Mouse (Mus musculus): ENCODE results near the gene Frmd8.

DNA sequence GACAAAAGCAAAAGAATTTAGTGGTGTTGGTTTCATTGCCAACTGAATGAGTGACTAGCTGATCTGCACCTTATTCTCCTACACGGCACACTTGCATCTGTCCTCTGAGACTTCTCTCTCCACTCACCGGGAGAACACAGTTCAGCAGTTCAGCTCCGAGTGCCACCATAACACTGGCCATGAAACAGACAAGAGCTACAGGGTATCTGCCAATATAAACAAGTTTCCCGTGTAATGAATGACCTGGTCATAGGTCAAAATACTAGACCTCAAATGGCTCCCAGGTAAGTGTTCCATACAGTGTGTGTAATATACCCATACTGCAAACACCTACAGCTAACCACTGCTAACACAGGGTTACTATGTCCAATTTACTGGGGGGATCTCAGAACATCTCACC, 14.1 kb upstream of the Frmd8 start:
- no peak for TF ChIP-seq CTCF (conservative IDR thresholded peaks at IDR 0.05; ENCODE audit: low read length)
- TF ChIP-seq NANOG (IDR thresholded peaks at IDR 0.05; ENCODE audit: borderline replicate concordance, low read length) = no peak
